Mouse (Mus musculus) forebrain, postnatal 0 days (tissue): ENCODE measurements at regions not wholly inside any gene's neighbourhood (a gene's known extent, or its start where the extent isn't known, plus 50 kb on each side); places are given as distances from the start of the nearest gene placed in this dataset.

Experiments used
- ATAC-seq: fragments of 200-750 bp; cut with Nextera tagmentation; 2 replicates; pipeline ENCODE4 v1.8.0; 2017; ENCODE audit warnings: mild to moderate bottlenecking, moderate library complexity
- DNase-seq: peaks from one replicate; pipeline ENCODE4 v3.0.0-alpha.2; 2015
- H3K27ac ChIP-seq: fragments of 300-500 bp; sonication (generic); 2 replicates; pipeline ENCODE4 v1.5.1; 2014; ENCODE audit warnings: low read depth, mild to moderate bottlenecking, antibody characterized with exemption, low read length, moderate library complexity, mixed read lengths
- H3K27me3 ChIP-seq: fragments of 300-500 bp; sonication (generic); 2 replicates; pipeline ENCODE4 v1.6.1; 2014; ENCODE audit warnings: mild to moderate bottlenecking, low read length, mixed read lengths; ENCODE audit not compliant: insufficient read depth
- H3K36me3 ChIP-seq: fragments of 300-500 bp; sonication (generic); 2 replicates; pipeline ENCODE4 v1.6.1; 2014; ENCODE audit warnings: mild to moderate bottlenecking, moderate library complexity; ENCODE audit not compliant: insufficient read depth
- H3K4me1 ChIP-seq: fragments of 300-500 bp; sonication (generic); 2 replicates; pipeline ENCODE4 v1.6.1; 2014; ENCODE audit warnings: antibody characterized with exemption; ENCODE audit not compliant: insufficient read depth
- H3K4me2 ChIP-seq: fragments of 300-500 bp; sonication (generic); 2 replicates; pipeline ENCODE4 v1.6.1; 2014; ENCODE audit warnings: low read depth, mild to moderate bottlenecking, moderate library complexity
- H3K4me3 ChIP-seq: fragments of 300-500 bp; sonication (generic); 2 replicates; pipeline ENCODE4 v1.5.1; 2014; ENCODE audit warnings: low read depth, low read length, mixed read lengths
- H3K9ac ChIP-seq: fragments of 300-500 bp; sonication (generic); 2 replicates; pipeline ENCODE4 v1.6.1; 2014; ENCODE audit warnings: mild to moderate bottlenecking
- H3K9me3 ChIP-seq: fragments of 300-500 bp; sonication (generic); 2 replicates; pipeline ENCODE4 v1.6.1; 2016; ENCODE audit warnings: low read length
- CTCF ChIP-seq: sonication (generic); IDR thresholded peaks from 2 replicates; pipeline ENCODE4 v1.5.1; 2016; ENCODE audit warnings: antibody characterized with exemption, control low read depth, low read depth
- WGBS: fragments of 180-500 bp; shearing (Covaris S2); extraction: QIAGEN DNeasy Blood & Tissue Kit; methylation state at CpG from one replicate; pipeline ENCODE4 v1.1.7; 2014; 5-methylcytosine and 5-hydroxymethylcytosine counted together

- 93% methylated on average over 3 of the region's 3 CpGs for WGBS
- no peaks in the 10 kb centered on the region for H3K27me3 ChIP-seq
- no peaks in the 10 kb centered on the region for H3K36me3 ChIP-seq
- H3K4me2 ChIP-seq, result no peak overlapping the region
- H3K4me1 ChIP-seq, result peaks cover 6% of the 10 kb centered on the region
- no peak for TF ChIP-seq CTCF
- H3K27ac ChIP-seq, result no peak overlapping the region
- no peak overlapping the region for H3K9ac ChIP-seq
- DNase-seq, result no peak
- no peaks in the 10 kb centered on the region for H3K9me3 ChIP-seq
- H3K4me3 ChIP-seq, result no peak overlapping the region
- no peak for ATAC-seq
Observed at GRCm38 (mm10) chr13:99753526-99753925, 147.4 kb downstream of the Cartpt start.

- H3K27me3 ChIP-seq, result no peaks in the 10 kb centered on the region
- no peak overlapping the region for H3K4me3 ChIP-seq
- H3K27ac ChIP-seq, result no peak overlapping the region
- H3K4me1 ChIP-seq, result peaks cover 6% of the 10 kb centered on the region
- peak; percentile 59 for DNase-seq
- no peaks in the 10 kb centered on the region for H3K9me3 ChIP-seq
- 60% methylated on average over 8 of the region's 8 CpGs for WGBS
- H3K36me3 ChIP-seq, result no peaks in the 10 kb centered on the region
- TF ChIP-seq CTCF, result no peak
- no peak overlapping the region for H3K9ac ChIP-seq
- ATAC-seq, result peak; percentile 69
- no peak overlapping the region for H3K4me2 ChIP-seq
Observed at GRCm38 (mm10) chr13:99750729-99751128, 150.2 kb downstream of the Cartpt start.

GRCm38 (mm10) chr13:99749342-99749741 is 151.5 kb downstream of the Cartpt start:
- Histone ChIP-seq H3K9me3 (no peaks in the 10 kb centered on the region), H3K27me3 (no peaks in the 10 kb centered on the region), H3K4me3 (no peak overlapping the region), H3K27ac (no peak overlapping the region), H3K9ac (no peak overlapping the region), H3K4me1 (peaks cover 3% of the 10 kb centered on the region), H3K36me3 (no peaks in the 10 kb centered on the region), H3K4me2 (no peak overlapping the region)
- no peak for DNase-seq
- no peak for TF ChIP-seq CTCF
- ATAC-seq, result 0 out of 2 replicates have a peak, but pooled peaks have one; percentile 7
- WGBS, result 61% methylated on average over 6 of the region's 6 CpGs

- H3K4me1 ChIP-seq, result no peaks in the 10 kb centered on the region
- no peak overlapping the region for H3K9ac ChIP-seq
- no peaks in the 10 kb centered on the region for H3K36me3 ChIP-seq
- ATAC-seq, result no peak
- no peaks in the 10 kb centered on the region for H3K27me3 ChIP-seq
- DNase-seq, result no peak
- WGBS, result 81% methylated on average over 9 of the region's 9 CpGs
- no peak overlapping the region for H3K4me3 ChIP-seq
- H3K27ac ChIP-seq, result no peak overlapping the region
- H3K4me2 ChIP-seq, result no peak overlapping the region
- no peaks in the 10 kb centered on the region for H3K9me3 ChIP-seq
- no peak for TF ChIP-seq CTCF
Observed at GRCm38 (mm10) chr13:99748128-99748527, 152.8 kb downstream of the Cartpt start.

GRCm38 (mm10) chr13:99745526-99745925 is 155.4 kb downstream of the Cartpt start:
- WGBS, result 75% methylated on average over 6 of the region's 6 CpGs
- H3K4me1 ChIP-seq, result 0 out of 2 replicates have a peak, but pooled peaks cover 5% of the 10 kb centered on the region
- no peaks in the 10 kb centered on the region for H3K27me3 ChIP-seq
- H3K9me3 ChIP-seq, result no peaks in the 10 kb centered on the region
- DNase-seq (no peak), ATAC-seq (no peak; the same call in 1 of the 2 replicates)
- no peak overlapping the region for H3K9ac ChIP-seq
- TF ChIP-seq CTCF, result no peak
- H3K36me3 ChIP-seq, result no peaks in the 10 kb centered on the region
- no peak overlapping the region for H3K27ac ChIP-seq
- no peak overlapping the region for H3K4me3 ChIP-seq
- H3K4me2 ChIP-seq, result no peak overlapping the region

GRCm38 (mm10) chr13:99744790-99745120 is 156.1 kb downstream of the Cartpt start:
- H3K9me3 ChIP-seq, result no peaks in the 10 kb centered on the region
- 0 out of 2 replicates have a peak, but pooled peaks have one; percentile 23 for ATAC-seq
- H3K4me1 ChIP-seq, result 0 out of 2 replicates have a peak, but pooled peaks cover 5% of the 10 kb centered on the region
- 62% methylated on average over 7 of the region's 7 CpGs for WGBS
- no peak for DNase-seq
- no peak overlapping the region for H3K4me3 ChIP-seq
- no peak overlapping the region for H3K4me2 ChIP-seq
- no peak for TF ChIP-seq CTCF
- no peaks in the 10 kb centered on the region for H3K27me3 ChIP-seq
- no peak overlapping the region for H3K27ac ChIP-seq
- no peaks in the 10 kb centered on the region for H3K36me3 ChIP-seq
- H3K9ac ChIP-seq, result no peak overlapping the region

GRCm38 (mm10) chr13:99743952-99744789 is 156.7 kb downstream of the Cartpt start:
- 39% methylated on average over 8 of the region's 8 CpGs for WGBS

More at GRCm38 (mm10) chr13:99743952-99744789, 156.7 kb downstream of the Cartpt start:
- no peaks in the 10 kb centered on the region for H3K9me3 ChIP-seq
- no peaks in the 10 kb centered on the region for H3K27me3 ChIP-seq
- H3K27ac ChIP-seq, result no peak overlapping the region
- no peak for DNase-seq
- H3K36me3 ChIP-seq, result no peaks in the 10 kb centered on the region
- ATAC-seq, result 0 out of 2 replicates have a peak, but pooled peaks have one; percentile 5
- H3K4me2 ChIP-seq, result no peak overlapping the region
- H3K4me3 ChIP-seq, result no peak overlapping the region
- no peak overlapping the region for H3K9ac ChIP-seq
- 0 out of 2 replicates have a peak, but pooled peaks cover 5% of the 10 kb centered on the region for H3K4me1 ChIP-seq
- TF ChIP-seq CTCF, result no peak
